Mouse (Mus musculus): ENCODE measurements around the gene Mettl27.

The Mettl27 gene

GRCm38 (mm10) chr5:134941472-134942209 lies 9.5 kb downstream of the Mettl27 start:
- Histone ChIP-seq H3K27me3 (ENCODE audit: insufficient read depth, low read length) (no peaks in the 10 kb centered on the region), H3K9me3 (ENCODE audit: low read length) (peaks cover 7% of the 10 kb centered on the region), H3K4me3 (replicated peaks; ENCODE audit: low read length) (peak overlapping the region; percentile 50; the same call in 1 of the 2 replicates), H3K36me3 (ENCODE audit: insufficient read depth, low read length) (peaks cover 49% of the 10 kb centered on the region), H3K4me1 (replicated peaks; ENCODE audit: low read depth, low read length) (peaks cover 75% of the 10 kb centered on the region)
- no peak for TF ChIP-seq POU5F1 (IDR thresholded peaks at IDR 0.05; ENCODE audit: borderline replicate concordance, low read length)
- 0 out of 2 replicates have a peak, but pooled peaks have one; percentile 56 for TF ChIP-seq NANOG (IDR thresholded peaks at IDR 0.05; ENCODE audit: borderline replicate concordance, low read length)

GRCm38 (mm10) chr5:134942740-134943139 lies 10.6 kb downstream of the Mettl27 start:
- Histone ChIP-seq H3K4me1 (replicated peaks; ENCODE audit: low read depth, low read length) (peaks cover 75% of the 10 kb centered on the region), H3K27me3 (ENCODE audit: insufficient read depth, low read length) (no peaks in the 10 kb centered on the region), H3K4me3 (replicated peaks; ENCODE audit: low read length) (peak overlapping the region; percentile 50), H3K9me3 (ENCODE audit: low read length) (peaks cover 5% of the 10 kb centered on the region), H3K36me3 (ENCODE audit: insufficient read depth, low read length) (peaks cover 38% of the 10 kb centered on the region)
- TF ChIP-seq CTCF (conservative IDR thresholded peaks at IDR 0.05; ENCODE audit: low read length), result no peak
- peak; percentile 87 for TF ChIP-seq POU5F1 (IDR thresholded peaks at IDR 0.05; ENCODE audit: borderline replicate concordance, low read length)
- TF ChIP-seq NANOG (IDR thresholded peaks at IDR 0.05; ENCODE audit: borderline replicate concordance, low read length), result peak; percentile 89

- TF ChIP-seq POU5F1 (IDR thresholded peaks at IDR 0.05; ENCODE audit: borderline replicate concordance, low read length) (no peak), NANOG (IDR thresholded peaks at IDR 0.05; ENCODE audit: borderline replicate concordance, low read length) (no peak), CTCF (conservative IDR thresholded peaks at IDR 0.05; ENCODE audit: low read length) (no peak)
- H3K4me1 ChIP-seq (replicated peaks; ENCODE audit: low read depth, low read length), result peaks cover 75% of the 10 kb centered on the region
- H3K9me3 ChIP-seq (ENCODE audit: low read length), result peaks cover 1% of the 10 kb centered on the region
- peak overlapping the region; percentile 67 for H3K4me3 ChIP-seq (replicated peaks; ENCODE audit: low read length)
- H3K36me3 ChIP-seq (ENCODE audit: insufficient read depth, low read length), result peaks cover 30% of the 10 kb centered on the region
- no peaks in the 10 kb centered on the region for H3K27me3 ChIP-seq (ENCODE audit: insufficient read depth, low read length)
These were observed 12.0 kb downstream of the Mettl27 start for GRCm38 (mm10) chr5:134944179-134944578.

- Histone ChIP-seq H3K9me3 (ENCODE audit: low read length) (no peaks in the 10 kb centered on the region), H3K4me3 (replicated peaks; ENCODE audit: low read length) (peak overlapping the region; percentile 93), H3K4me1 (replicated peaks; ENCODE audit: low read depth, low read length) (peaks cover 83% of the 10 kb centered on the region), H3K27me3 (ENCODE audit: insufficient read depth, low read length) (no peaks in the 10 kb centered on the region), H3K36me3 (ENCODE audit: insufficient read depth, low read length) (peaks cover 27% of the 10 kb centered on the region)
- TF ChIP-seq NANOG (IDR thresholded peaks at IDR 0.05; ENCODE audit: borderline replicate concordance, low read length) (0 out of 2 replicates have a peak, but pooled peaks have one; percentile 15), POU5F1 (IDR thresholded peaks at IDR 0.05; ENCODE audit: borderline replicate concordance, low read length) (no peak)
These were observed 13.2 kb downstream of the Mettl27 start for GRCm38 (mm10) chr5:134945266-134945959.

- Histone ChIP-seq H3K36me3 (ENCODE audit: insufficient read depth, low read length) (peaks cover 18% of the 10 kb centered on the region), H3K9me3 (ENCODE audit: low read length) (no peaks in the 10 kb centered on the region), H3K4me3 (replicated peaks; ENCODE audit: low read length) (peak overlapping the region; percentile 93), H3K4me1 (replicated peaks; ENCODE audit: low read depth, low read length) (peaks cover 83% of the 10 kb centered on the region), H3K27me3 (ENCODE audit: insufficient read depth, low read length) (no peaks in the 10 kb centered on the region)
- TF ChIP-seq NANOG (IDR thresholded peaks at IDR 0.05; ENCODE audit: borderline replicate concordance, low read length) (no peak), CTCF (conservative IDR thresholded peaks at IDR 0.05; ENCODE audit: low read length) (no peak), POU5F1 (IDR thresholded peaks at IDR 0.05; ENCODE audit: borderline replicate concordance, low read length) (no peak)
These were observed 14.1 kb downstream of the Mettl27 start for GRCm38 (mm10) chr5:134946063-134946856.

- H3K27me3 ChIP-seq (ENCODE audit: insufficient read depth, low read length), result no peaks in the 10 kb centered on the region
- no peaks in the 10 kb centered on the region for H3K9me3 ChIP-seq (ENCODE audit: low read length)
- H3K36me3 ChIP-seq (ENCODE audit: insufficient read depth, low read length), result peaks cover 16% of the 10 kb centered on the region; the same call in 1 of the 2 replicates
- H3K4me1 ChIP-seq (replicated peaks; ENCODE audit: low read depth, low read length), result peaks cover 83% of the 10 kb centered on the region
- TF ChIP-seq POU5F1 (IDR thresholded peaks at IDR 0.05; ENCODE audit: borderline replicate concordance, low read length) (no peak), NANOG (IDR thresholded peaks at IDR 0.05; ENCODE audit: borderline replicate concordance, low read length) (no peak), CTCF (conservative IDR thresholded peaks at IDR 0.05; ENCODE audit: low read length) (no peak)
- peak within 1 kb of the TSS; percentile 93 for H3K4me3 ChIP-seq (replicated peaks; ENCODE audit: low read length)
These were observed 14.7 kb downstream of the Mettl27 start, which contains the start of gene Cldn4 for GRCm38 (mm10) chr5:134946857-134947255. Cldn4 (minus strand) TSS chr5:134946934.

- Histone ChIP-seq H3K27me3 (ENCODE audit: insufficient read depth, low read length) (no peaks in the 10 kb centered on the region), H3K36me3 (ENCODE audit: insufficient read depth, low read length) (peaks cover 16% of the 10 kb centered on the region; the same call in 1 of the 2 replicates), H3K4me1 (replicated peaks; ENCODE audit: low read depth, low read length) (peaks cover 81% of the 10 kb centered on the region), H3K9me3 (ENCODE audit: low read length) (no peaks in the 10 kb centered on the region), H3K4me3 (replicated peaks; ENCODE audit: low read length) (peak overlapping the region; percentile 93)
- TF ChIP-seq CTCF (conservative IDR thresholded peaks at IDR 0.05; ENCODE audit: low read length), result no peak
- no peak for TF ChIP-seq POU5F1 (IDR thresholded peaks at IDR 0.05; ENCODE audit: borderline replicate concordance, low read length)
- no peak for TF ChIP-seq NANOG (IDR thresholded peaks at IDR 0.05; ENCODE audit: borderline replicate concordance, low read length)
These were observed 15.4 kb downstream of the Mettl27 start for GRCm38 (mm10) chr5:134947420-134948084.
